Mouse (Mus musculus) limb, embryonic 12.5 days (tissue): Measurements from ENCODE around the gene Lrrn4. TPM values are rescaled to one million over a fixed set of nuclear protein-coding genes. Genes with fewer than 3 reads are reported as not detected.

Experiments used
- ATAC-seq: fragments of 200-750 bp; cut with Nextera tagmentation; 2 replicates; pipeline ENCODE4 v1.8.0; 2017; ENCODE audit warnings: low read depth, moderate TSS enrichment; ENCODE audit not compliant: insufficient number of reproducible peaks, insufficient read depth, low FRiP score, low TSS enrichment
- H3K27ac ChIP-seq: fragments of 300-500 bp; sonication (generic); 2 replicates; pipeline ENCODE4 v1.5.1; 2016; ENCODE audit warnings: mild to moderate bottlenecking, moderate library complexity
- H3K27me3 ChIP-seq: fragments of 300-500 bp; sonication (generic); 2 replicates; pipeline ENCODE4 v1.6.1; 2016; ENCODE audit warnings: mild to moderate bottlenecking, moderate library complexity
- H3K36me3 ChIP-seq: fragments of 300-500 bp; sonication (generic); 2 replicates; pipeline ENCODE4 v1.6.1; 2016; ENCODE audit warnings: mild to moderate bottlenecking, moderate library complexity
- H3K4me1 ChIP-seq: fragments of 300-500 bp; sonication (generic); replicated peaks from 2 replicates; pipeline ENCODE4 v1.6.1; 2016
- H3K4me2 ChIP-seq: fragments of 300-500 bp; sonication (generic); 2 replicates; pipeline ENCODE4 v1.6.1; 2016; ENCODE audit warnings: mild to moderate bottlenecking, moderate library complexity
- H3K4me3 ChIP-seq: fragments of 300-500 bp; sonication (generic); replicated peaks from 2 replicates; pipeline ENCODE4 v1.5.1; 2016; ENCODE audit warnings: mild to moderate bottlenecking
- H3K9ac ChIP-seq: fragments of 300-500 bp; sonication (generic); replicated peaks from 2 replicates; pipeline ENCODE4 v1.6.1; 2016; ENCODE audit warnings: mild to moderate bottlenecking, moderate library complexity
- H3K9me3 ChIP-seq: fragments of 300-500 bp; sonication (generic); 2 replicates; pipeline ENCODE4 v1.6.1; 2016; ENCODE audit warnings: mild to moderate bottlenecking, moderate library complexity
- WGBS: fragments of 180-500 bp; shearing (Covaris S2); methylation state at CpG from one replicate; pipeline ENCODE4 v1.1.7; 2016; 5-methylcytosine and 5-hydroxymethylcytosine counted together
- polyA plus RNA-seq: library from polyadenylated mRNA; unstranded; fragments of >200 nt; fragmentation: Nextera tagmentation; extraction: Ambion mirVana; gene quantifications from 2 replicates; pipeline ENCODE4 v1.2.1, GENCODE M21; 2016

Lrrn4 gene
- polyA plus RNA-seq, 1 experiment from 2014 or later, result 0.23 TPM

DNA sequence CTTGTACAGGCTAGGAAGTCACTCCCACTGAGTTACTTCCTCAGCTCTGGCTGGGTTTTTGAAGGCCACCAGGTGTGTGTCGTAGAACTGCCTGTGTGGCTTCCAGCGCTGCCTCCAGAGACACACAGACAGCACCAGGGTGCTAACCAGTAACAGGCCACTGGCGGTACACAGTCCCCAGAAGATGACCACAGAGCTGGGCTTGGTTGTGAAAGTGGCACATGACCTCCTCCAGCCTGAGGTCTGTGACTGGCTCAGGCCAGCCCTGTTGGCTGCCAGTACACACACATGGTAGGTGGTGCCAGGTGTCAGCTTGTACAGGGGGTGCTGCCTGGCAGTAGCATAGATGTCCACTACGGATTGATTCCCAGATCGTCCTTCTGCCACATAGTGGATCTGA is 11.0 kb downstream of the Lrrn4 start:
- WGBS, result 79% methylated on average over 5 of the region's 5 CpGs
- Histone ChIP-seq H3K27ac (no peak overlapping the region), H3K9ac (no peak overlapping the region), H3K27me3 (no peaks in the 10 kb centered on the region), H3K36me3 (peaks cover 19% of the 10 kb centered on the region; the same call in 1 of the 2 replicates), H3K4me1 (no peaks in the 10 kb centered on the region), H3K4me3 (no peak overlapping the region), H3K4me2 (no peak overlapping the region), H3K9me3 (no peaks in the 10 kb centered on the region)
- ATAC-seq, result no peak

DNA sequence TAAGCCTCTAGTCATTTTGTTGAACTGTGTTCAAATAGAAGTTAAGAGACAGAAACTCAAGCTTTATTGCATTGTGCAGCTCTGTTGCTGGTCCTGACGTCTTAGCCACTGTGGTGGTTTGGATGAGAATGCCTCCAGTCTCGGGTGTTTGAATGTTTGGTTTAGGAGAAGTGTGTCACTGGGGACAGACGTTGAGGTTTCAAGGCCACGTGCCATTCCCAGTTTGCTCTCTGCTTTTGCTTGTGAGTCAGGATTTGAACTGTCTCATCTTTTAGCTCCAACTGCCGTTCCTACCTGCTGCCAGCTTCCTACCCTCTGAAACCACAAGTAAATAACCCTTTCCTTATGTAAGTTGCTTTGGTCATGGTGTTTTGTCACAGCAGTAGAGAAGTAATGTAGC is 13.2 kb downstream of the Lrrn4 start:
- Histone ChIP-seq H3K27ac (no peak overlapping the region), H3K9ac (no peak overlapping the region), H3K27me3 (no peaks in the 10 kb centered on the region), H3K36me3 (peaks cover 33% of the 10 kb centered on the region; the same call in 1 of the 2 replicates), H3K9me3 (no peaks in the 10 kb centered on the region), H3K4me2 (no peak overlapping the region), H3K4me1 (no peaks in the 10 kb centered on the region), H3K4me3 (no peak overlapping the region)
- WGBS, result 70% methylated on average over 5 of the region's 5 CpGs
- no peak for ATAC-seq

GRCm38 (mm10) chr2:132863325-132863724 is 17.4 kb downstream of the Lrrn4 start:
- Histone ChIP-seq H3K36me3 (peaks cover 41% of the 10 kb centered on the region; the same call in 1 of the 2 replicates), H3K9me3 (no peaks in the 10 kb centered on the region), H3K9ac (no peak overlapping the region), H3K27ac (no peak overlapping the region), H3K4me2 (no peak overlapping the region), H3K4me1 (no peaks in the 10 kb centered on the region), H3K4me3 (no peak overlapping the region), H3K27me3 (no peaks in the 10 kb centered on the region)
- WGBS, result 95% methylated on average over 2 of the region's 2 CpGs
- ATAC-seq, result no peak

DNA sequence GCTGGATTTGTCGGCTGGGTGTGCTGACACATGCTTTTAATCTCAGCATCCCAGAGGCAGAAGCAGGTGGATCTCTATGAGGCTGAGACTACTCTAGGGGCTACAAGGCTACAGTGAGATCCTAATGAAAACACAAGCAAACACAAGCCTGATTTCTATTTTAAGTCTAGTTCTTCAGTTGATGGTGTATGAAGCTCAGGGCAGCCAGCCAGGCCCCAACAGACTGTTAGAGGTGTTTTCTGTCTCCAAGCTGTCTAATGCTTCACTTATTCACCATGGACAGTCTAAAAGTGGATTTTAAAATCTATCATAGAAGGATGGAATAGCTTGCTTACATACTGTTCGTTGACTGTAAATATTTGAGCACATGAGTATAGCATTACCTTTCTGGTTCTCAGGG is 19.2 kb downstream of the Lrrn4 start:
- Histone ChIP-seq H3K9ac (no peak overlapping the region), H3K27ac (no peak overlapping the region), H3K36me3 (peaks cover 38% of the 10 kb centered on the region; the same call in 1 of the 2 replicates), H3K9me3 (no peaks in the 10 kb centered on the region), H3K4me1 (no peaks in the 10 kb centered on the region), H3K4me2 (no peak overlapping the region), H3K4me3 (no peak overlapping the region), H3K27me3 (no peaks in the 10 kb centered on the region)
- ATAC-seq, result no peak
- WGBS, result 93% methylated on average over 2 of the region's 2 CpGs

- Histone ChIP-seq H3K9ac (no peak overlapping the region), H3K4me2 (no peak overlapping the region), H3K27ac (no peak overlapping the region), H3K36me3 (peaks cover 31% of the 10 kb centered on the region; the same call in 1 of the 2 replicates), H3K27me3 (no peaks in the 10 kb centered on the region), H3K4me3 (no peak overlapping the region), H3K4me1 (no peaks in the 10 kb centered on the region), H3K9me3 (no peaks in the 10 kb centered on the region)
- no peak for ATAC-seq
These were observed 20.3 kb downstream of the Lrrn4 start for GRCm38 (mm10) chr2:132860435-132860834.

- Histone ChIP-seq H3K4me3 (no peak overlapping the region), H3K4me1 (no peaks in the 10 kb centered on the region), H3K9ac (no peak overlapping the region), H3K9me3 (no peaks in the 10 kb centered on the region), H3K4me2 (no peak overlapping the region), H3K27ac (no peak overlapping the region), H3K27me3 (no peaks in the 10 kb centered on the region), H3K36me3 (peaks cover 38% of the 10 kb centered on the region)
- 78% methylated on average over 5 of the region's 5 CpGs for WGBS
- ATAC-seq, result no peak
These were observed 24.4 kb downstream of the Lrrn4 start for GRCm38 (mm10) chr2:132856333-132856732.

GRCm38 (mm10) chr2:132853051-132853450 is 27.6 kb downstream of the Lrrn4 start:
- H3K9me3 ChIP-seq, result no peaks in the 10 kb centered on the region
- H3K9ac ChIP-seq, result no peak overlapping the region
- H3K4me1 ChIP-seq, result peaks cover 5% of the 10 kb centered on the region
- H3K27me3 ChIP-seq, result no peaks in the 10 kb centered on the region
- no peak overlapping the region for H3K4me3 ChIP-seq
- no peak overlapping the region for H3K4me2 ChIP-seq
- peaks cover 43% of the 10 kb centered on the region for H3K36me3 ChIP-seq
- ATAC-seq, result no peak
- no peak overlapping the region for H3K27ac ChIP-seq
- 95% methylated on average over 1 of the region's 1 CpGs for WGBS

DNA sequence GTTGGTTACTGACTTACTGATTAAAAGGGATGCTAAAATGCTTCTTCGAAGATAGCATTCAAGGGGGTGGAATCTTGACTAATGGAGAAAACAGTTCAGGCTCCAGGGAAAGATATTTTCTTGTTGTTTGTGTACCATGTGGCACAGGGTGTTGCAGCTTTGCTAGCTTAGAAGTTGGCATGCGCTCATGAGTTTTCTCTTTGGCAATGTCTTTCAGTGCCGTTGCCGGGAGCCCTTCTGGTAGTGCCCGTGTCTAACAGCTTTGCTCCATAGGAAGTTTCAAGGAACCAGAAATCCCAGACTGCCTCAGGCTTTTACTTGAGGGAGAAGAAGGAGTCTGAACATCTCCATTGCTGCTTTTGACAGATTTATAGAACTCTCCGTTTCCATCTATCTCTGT is 31.6 kb downstream of the Lrrn4 start:
- no peak for ATAC-seq
- WGBS, result 87% methylated on average over 6 of the region's 6 CpGs
- Histone ChIP-seq H3K27ac (no peak overlapping the region), H3K9ac (no peak overlapping the region), H3K27me3 (no peaks in the 10 kb centered on the region), H3K4me1 (peaks cover 14% of the 10 kb centered on the region), H3K9me3 (no peaks in the 10 kb centered on the region), H3K36me3 (peaks cover 40% of the 10 kb centered on the region), H3K4me2 (no peak overlapping the region), H3K4me3 (no peak overlapping the region)

- Histone ChIP-seq H3K36me3 (peaks cover 33% of the 10 kb centered on the region), H3K9me3 (no peaks in the 10 kb centered on the region), H3K27me3 (no peaks in the 10 kb centered on the region), H3K9ac (no peak overlapping the region), H3K4me3 (no peak overlapping the region), H3K27ac (no peak overlapping the region), H3K4me1 (peaks cover 14% of the 10 kb centered on the region), H3K4me2 (peak overlapping the region; percentile 65)
- no peak for ATAC-seq
- 89% methylated on average over 4 of the region's 4 CpGs for WGBS
These were observed 32.3 kb downstream of the Lrrn4 start for GRCm38 (mm10) chr2:132848361-132848760.

- H3K9me3 ChIP-seq, result no peaks in the 10 kb centered on the region
- H3K27me3 ChIP-seq, result no peaks in the 10 kb centered on the region
- H3K36me3 ChIP-seq, result peaks cover 25% of the 10 kb centered on the region
- ATAC-seq, result no peak; the same call in 1 of the 2 replicates
- H3K9ac ChIP-seq, result peak overlapping the region; percentile 96
- peak overlapping the region; percentile 95 for H3K4me3 ChIP-seq
- WGBS, result 20% methylated on average over 7 of the region's 7 CpGs
- H3K27ac ChIP-seq, result no peak overlapping the region
- H3K4me1 ChIP-seq, result peaks cover 14% of the 10 kb centered on the region
- peak overlapping the region; percentile 65 for H3K4me2 ChIP-seq
These were observed 33.1 kb downstream of the Lrrn4 start for GRCm38 (mm10) chr2:132847581-132847980.

GRCm38 (mm10) chr2:132846407-132847358 is 34.0 kb downstream of the Lrrn4 start, which contains the start of gene Crls1:
Crls1 (plus strand) TSS chr2:132846666.
- Histone ChIP-seq H3K4me1 (peaks cover 14% of the 10 kb centered on the region), H3K36me3 (peaks cover 18% of the 10 kb centered on the region), H3K27me3 (no peaks in the 10 kb centered on the region), H3K27ac (peak within 1 kb of the TSS; percentile 86), H3K9ac (peak within 1 kb of the TSS; percentile 96), H3K9me3 (no peaks in the 10 kb centered on the region), H3K4me3 (peak within 1 kb of the TSS; percentile 95), H3K4me2 (peak within 1 kb of the TSS; percentile 65)
- ATAC-seq, result peak; percentile 90
- WGBS, result under 1% methylated on average over 89 of the region's 96 CpGs
